Mouse (Mus musculus) liver, adult (tissue): ENCODE data around the gene Plekhg6.

Experiments
- GATA4 ChIP-seq: IDR thresholded peaks from 2 replicates; pipeline ENCODE4 v1.6.1; 2014; ENCODE audit warnings: mild to moderate bottlenecking, low read length; ENCODE audit not compliant: insufficient replicate concordance

Plekhg6 gene

GRCm38 (mm10) chr6:125380372-125381360 lies at the start of gene Plekhg6:
Gene Plekhg6 (minus strand): TSS chr6:125380793.
- peak; percentile 98 for TF ChIP-seq GATA4

- TF ChIP-seq GATA4 = no peak
Measured at GRCm38 (mm10) chr6:125429741-125430140, 49.1 kb upstream of the Plekhg6 start.

GRCm38 (mm10) chr6:125426383-125427360 lies 46.1 kb upstream of the Plekhg6 start:
- no peak; the same call in 1 of the 2 replicates for TF ChIP-seq GATA4

- TF ChIP-seq GATA4 = no peak
Measured at GRCm38 (mm10) chr6:125425205-125426090, 44.9 kb upstream of the Plekhg6 start.

- no peak for TF ChIP-seq GATA4
Measured at GRCm38 (mm10) chr6:125424156-125424555, 43.6 kb upstream of the Plekhg6 start.

GRCm38 (mm10) chr6:125423507-125423906 lies 42.9 kb upstream of the Plekhg6 start:
- TF ChIP-seq GATA4 = no peak

GRCm38 (mm10) chr6:125423099-125423498 lies 42.5 kb upstream of the Plekhg6 start:
- TF ChIP-seq GATA4 = no peak

- TF ChIP-seq GATA4 = no peak
Measured at GRCm38 (mm10) chr6:125422051-125422822, 41.6 kb upstream of the Plekhg6 start.

- no peak for TF ChIP-seq GATA4
Measured at GRCm38 (mm10) chr6:125420458-125421063, 40.0 kb upstream of the Plekhg6 start.

GRCm38 (mm10) chr6:125418744-125419143 lies 38.2 kb upstream of the Plekhg6 start:
- no peak for TF ChIP-seq GATA4

GRCm38 (mm10) chr6:125413326-125413725 lies 32.7 kb upstream of the Plekhg6 start:
- no peak for TF ChIP-seq GATA4

GRCm38 (mm10) chr6:125411661-125412060 lies 31.1 kb upstream of the Plekhg6 start:
- no peak for TF ChIP-seq GATA4

- no peak for TF ChIP-seq GATA4
Measured at GRCm38 (mm10) chr6:125410995-125411547, 30.5 kb upstream of the Plekhg6 start.
